17 mouse cellular contexts compared by ENCODE assay signal in genomic region chr19:38410357-38411056, GRCm38 (mm10). TPM values are rescaled to one million over a fixed set of nuclear protein-coding genes. Genes with fewer than 3 reads are reported as not detected.
DNase-seq lines count a peak whose midpoint lies in the region; ATAC-seq and TF ChIP-seq lines count a peak whose summit lies in the region.
"Had no signal": no experiment of that assay in that cellular context is flagged by ENCODE, and none has a peak within 500 bp of the region (broad histone marks: within the 10 kb centered on the region; RNA-seq: fewer than 3 reads in every experiment).

No protein-coding gene starts in this region.

- 64% methylated on average over 10 of the region's 10 CpGs for WGBS in liver, embryonic 13.5 days (ENCODE audit: insufficient replicate concordance)
- WGBS in liver, postnatal 0 days (ENCODE audit: insufficient replicate concordance): 75% methylated on average over 10 of the region's 10 CpGs
- 84% methylated on average over 10 of the region's 10 CpGs for WGBS in forebrain, embryonic 15.5 days

- DNase-seq in c-Kit-positive CD71-positive TER-119-negative erythroid progenitor cells, embryonic 14.5 days (ENCODE audit: low read depth): peak; percentile 38
- no peak for DNase-seq in liver, embryonic 13.5 days
- DNase-seq in liver, postnatal 0 days: no peak
- no peak for DNase-seq in kidney, adult 18-20 months
- no peak for DNase-seq in layer of hippocampus, adult 11-12 months (ENCODE audit: low spot score)
- DNase-seq: adrenal gland, postnatal 10 days; cerebellum, adult 18-20 months; cerebellum, adult 9-11 months; cerebellum, postnatal 36 days; gastrocnemius, postnatal 10 days; heart, adult 2 months had no signal

- ATAC-seq in liver, embryonic 13.5 days (ENCODE audit: low read depth): peak; percentile 89
- ATAC-seq in liver, postnatal 0 days: no peak
- ATAC-seq in forebrain, embryonic 15.5 days (replicated peaks): no peak

- H3K9me3 ChIP-seq in liver, embryonic 13.5 days (replicated peaks): no peaks in the 10 kb centered on the region
- H3K9me3 ChIP-seq in liver, postnatal 0 days (ENCODE audit: low read length): no peaks in the 10 kb centered on the region
- H3K9me3 ChIP-seq in forebrain, embryonic 15.5 days: no peaks in the 10 kb centered on the region
- H3K9me3 ChIP-seq: embryonic facial prominence, embryonic 13.5 days; forebrain, embryonic 12.5 days; heart, embryonic 12.5 days; hindbrain, embryonic 10.5 days had no signal

- peaks cover 17% of the 10 kb centered on the region for H3K4me1 ChIP-seq in liver, embryonic 13.5 days (replicated peaks)
- no peaks in the 10 kb centered on the region for H3K4me1 ChIP-seq in liver, postnatal 0 days (ENCODE audit: insufficient read depth)
- H3K4me1 ChIP-seq in forebrain, embryonic 15.5 days: no peaks in the 10 kb centered on the region
- H3K4me1 ChIP-seq: embryonic facial prominence, embryonic 13.5 days; forebrain, embryonic 12.5 days; heart, embryonic 12.5 days; hindbrain, embryonic 10.5 days had no signal

- H3K27ac ChIP-seq in liver, embryonic 13.5 days: peak overlapping the region; percentile 44
- H3K27ac ChIP-seq in liver, postnatal 0 days (ENCODE audit: low read depth): no peak overlapping the region
- H3K27ac ChIP-seq in forebrain, embryonic 15.5 days (replicated peaks): no peak overlapping the region
- H3K27ac ChIP-seq: embryonic facial prominence, embryonic 13.5 days; forebrain, embryonic 12.5 days; heart, adult 2 months; hindbrain, embryonic 10.5 days; hindbrain, embryonic 14.5 days had no signal

- no peak overlapping the region for H3K9ac ChIP-seq in liver, embryonic 13.5 days
- no peak overlapping the region for H3K9ac ChIP-seq in liver, postnatal 0 days (replicated peaks)
- H3K9ac ChIP-seq in forebrain, embryonic 15.5 days (replicated peaks): no peak overlapping the region
- H3K9ac ChIP-seq: embryonic facial prominence, embryonic 13.5 days; forebrain, embryonic 12.5 days; heart, embryonic 12.5 days; hindbrain, embryonic 14.5 days had no signal

- H3K4me3 ChIP-seq in liver, embryonic 13.5 days (replicated peaks): no peak overlapping the region
- H3K4me3 ChIP-seq in liver, postnatal 0 days (ENCODE audit: low read depth, low read length): no peak overlapping the region
- H3K4me3 ChIP-seq in forebrain, embryonic 15.5 days: no peak overlapping the region
- H3K4me3 ChIP-seq: embryonic facial prominence, embryonic 13.5 days; forebrain, embryonic 12.5 days; heart, adult 2 months; heart, embryonic 12.5 days; hindbrain, embryonic 10.5 days had no signal

- TF ChIP-seq EP300 in liver, postnatal 0 days (IDR thresholded peaks at IDR 0.05; ENCODE audit: low read depth): peak; percentile 51; the same call in 1 of the 2 replicates

- no peak overlapping the region for H3K4me2 ChIP-seq in liver, embryonic 13.5 days
- H3K4me2 ChIP-seq in liver, postnatal 0 days (ENCODE audit: low read depth, low read length): no peak overlapping the region
- no peak overlapping the region for H3K4me2 ChIP-seq in forebrain, embryonic 15.5 days (replicated peaks)
- H3K4me2 ChIP-seq: embryonic facial prominence, embryonic 13.5 days; forebrain, embryonic 12.5 days; heart, embryonic 12.5 days; hindbrain, embryonic 14.5 days had no signal

- peaks cover 11% of the 10 kb centered on the region; the same call in 1 of the 2 replicates for H3K36me3 ChIP-seq in liver, embryonic 13.5 days
- H3K36me3 ChIP-seq in liver, postnatal 0 days (replicated peaks; ENCODE audit: insufficient read depth, low read length): peaks cover 9% of the 10 kb centered on the region
- H3K36me3 ChIP-seq in forebrain, embryonic 15.5 days: no peaks in the 10 kb centered on the region
- H3K36me3 ChIP-seq: embryonic facial prominence, embryonic 13.5 days; forebrain, embryonic 12.5 days had no signal

- no peak for TF ChIP-seq CTCF in liver, postnatal 0 days (IDR thresholded peaks at IDR 0.05; ENCODE audit: low read depth)

- no peaks in the 10 kb centered on the region for H3K27me3 ChIP-seq in liver, embryonic 13.5 days
- H3K27me3 ChIP-seq in liver, postnatal 0 days (ENCODE audit: insufficient read depth, low read length): no peaks in the 10 kb centered on the region
- H3K27me3 ChIP-seq in forebrain, embryonic 15.5 days: no peaks in the 10 kb centered on the region
- H3K27me3 ChIP-seq: embryonic facial prominence, embryonic 13.5 days; forebrain, embryonic 12.5 days; heart, embryonic 12.5 days had no signal

RNA-seq across cellular contexts. Expression of gene Slc35g1, which starts 14.7 kb away (rescaled TPM):
- 3.7 and 4.4 TPM in 2 replicates for polyA plus RNA-seq in liver, embryonic 13.5 days (2015; fragmentation: Nextera tagmentation; extraction: Ambion mirVana)
- polyA plus RNA-seq in liver, postnatal 0 days (2015; fragmentation: Nextera tagmentation; extraction: Ambion mirVana): 6.4 and 7.2 TPM in 2 replicates
- 1.1 and 1.4 TPM in 2 replicates for polyA plus RNA-seq in forebrain, embryonic 15.5 days (2015; fragmentation: Nextera tagmentation; extraction: Ambion mirVana)
